Mouse (Mus musculus) left cerebral cortex, adult 11 months (tissue): Measurements from ENCODE around the gene Gm21987.

Source experiments
- DNase-seq: peaks from one replicate; pipeline ENCODE4 v3.0.0; 2022; ENCODE audit warnings: low spot score

The Gm21987 gene

DNA sequence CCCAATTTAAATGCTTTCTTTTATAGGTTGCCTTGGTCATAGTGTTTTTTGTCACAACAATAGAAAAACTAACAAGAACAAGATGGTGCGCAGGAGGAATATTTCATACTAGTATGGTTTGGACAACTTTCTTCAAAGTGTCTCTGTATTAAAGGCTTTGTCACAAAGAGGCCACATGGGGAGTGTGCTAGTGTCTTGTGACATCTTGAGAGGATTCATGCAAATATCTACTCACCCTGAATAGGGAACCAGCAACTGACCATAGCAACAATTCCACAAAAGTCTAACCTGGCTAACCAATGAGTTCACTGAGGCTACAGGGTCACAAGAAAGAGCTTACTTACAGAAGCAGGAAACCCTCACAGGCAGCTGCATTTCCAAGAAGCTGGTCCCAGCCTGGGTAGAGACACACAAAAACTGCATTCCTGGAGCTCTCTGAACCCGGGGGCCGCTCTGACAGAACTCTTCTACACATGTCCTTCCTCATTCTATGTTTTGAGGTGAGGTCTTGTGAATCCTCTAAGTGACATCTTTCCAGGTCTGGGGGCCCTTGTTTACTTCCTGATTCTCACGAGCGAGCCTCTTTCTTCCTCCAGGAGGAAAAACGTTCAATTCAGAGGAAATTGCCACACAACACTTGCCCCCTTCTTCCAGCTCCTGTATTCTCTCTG, 48.4 kb downstream of the Gm21987 start:
- no peak for DNase-seq

DNA sequence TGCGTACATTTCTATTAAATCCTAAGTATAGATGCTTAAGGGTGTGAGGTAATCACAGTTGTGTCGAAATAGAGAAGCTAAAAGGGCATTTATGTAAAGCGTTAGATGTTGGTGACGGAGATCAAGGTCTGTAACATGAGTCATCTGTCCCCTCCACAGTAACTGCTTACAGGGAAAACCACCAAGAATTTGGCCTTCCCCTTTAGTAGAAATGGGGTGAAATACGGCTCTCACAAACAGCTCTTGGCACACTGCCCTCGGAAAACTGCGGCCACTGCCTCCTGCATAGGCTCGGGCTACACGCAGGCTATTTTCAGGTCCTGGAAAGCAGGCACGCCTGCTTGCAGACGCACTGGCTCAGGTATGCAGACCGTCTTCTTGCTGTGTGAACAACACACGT, 49.3 kb downstream of the Gm21987 start:
- DNase-seq = no peak

DNA sequence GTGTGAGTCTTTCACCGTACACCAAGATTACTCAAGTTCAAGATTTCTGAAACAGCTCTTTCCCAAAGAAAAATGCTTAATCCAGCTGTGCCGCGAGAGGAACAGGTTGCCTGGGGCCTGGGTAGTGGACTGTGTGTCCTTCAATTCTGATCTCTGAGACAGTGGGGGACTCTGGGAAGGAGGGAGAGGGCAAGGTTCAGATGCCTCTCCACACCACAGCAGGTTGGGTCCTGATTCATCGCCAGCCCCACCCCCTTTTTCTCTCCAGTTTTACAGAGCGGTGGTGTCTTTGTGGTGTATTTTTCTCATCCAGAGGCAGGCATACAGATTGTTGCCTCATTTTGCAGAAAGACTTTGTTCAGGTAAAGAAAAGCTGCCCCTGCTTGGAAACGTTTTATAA, 51.4 kb downstream of the Gm21987 start:
- no peak for DNase-seq

GRCm38 (mm10) chr16:38399076-38399475, 52.2 kb downstream of the Gm21987 start:
- no peak for DNase-seq

DNA sequence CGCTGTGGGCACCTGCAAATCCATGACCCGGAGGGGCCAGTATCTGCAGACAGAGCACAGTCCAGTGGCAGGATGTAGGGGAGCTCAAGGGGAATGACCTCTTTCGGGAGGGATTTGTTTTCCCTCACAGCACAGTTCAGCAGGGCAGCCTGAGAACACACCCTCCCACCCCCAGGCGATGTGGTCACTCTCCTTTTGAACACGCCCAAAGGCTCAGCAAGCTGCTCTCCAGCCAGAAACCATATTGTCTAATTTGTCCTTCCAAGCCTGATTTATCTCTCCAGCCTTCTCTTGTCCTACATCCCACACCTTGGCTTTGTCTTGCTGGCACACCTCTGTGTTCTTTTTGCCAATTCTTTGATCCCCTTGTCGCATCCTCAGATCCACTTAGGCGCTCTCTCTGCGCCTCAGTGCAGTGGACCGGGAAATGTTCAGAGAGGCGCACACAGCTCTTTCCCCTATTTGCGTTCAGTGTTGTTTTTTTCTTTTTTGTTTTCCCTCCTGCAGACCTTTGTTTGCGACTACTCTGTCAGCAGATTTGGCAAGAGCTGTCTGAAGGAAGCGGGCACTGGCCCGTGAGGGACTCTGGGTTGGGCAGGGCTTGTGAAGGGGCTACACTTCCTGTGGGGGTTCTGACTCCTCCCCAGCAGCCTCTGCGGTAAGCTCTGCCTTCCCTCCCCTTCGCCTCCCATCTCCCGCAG, 52.8 kb downstream of the Gm21987 start:
- DNase-seq = no peak

- no peak for DNase-seq
These were observed 53.6 kb downstream of the Gm21987 start for GRCm38 (mm10) chr16:38400311-38400960.

- no peak for DNase-seq
These were observed 54.6 kb downstream of the Gm21987 start for GRCm38 (mm10) chr16:38401468-38401867.

DNA sequence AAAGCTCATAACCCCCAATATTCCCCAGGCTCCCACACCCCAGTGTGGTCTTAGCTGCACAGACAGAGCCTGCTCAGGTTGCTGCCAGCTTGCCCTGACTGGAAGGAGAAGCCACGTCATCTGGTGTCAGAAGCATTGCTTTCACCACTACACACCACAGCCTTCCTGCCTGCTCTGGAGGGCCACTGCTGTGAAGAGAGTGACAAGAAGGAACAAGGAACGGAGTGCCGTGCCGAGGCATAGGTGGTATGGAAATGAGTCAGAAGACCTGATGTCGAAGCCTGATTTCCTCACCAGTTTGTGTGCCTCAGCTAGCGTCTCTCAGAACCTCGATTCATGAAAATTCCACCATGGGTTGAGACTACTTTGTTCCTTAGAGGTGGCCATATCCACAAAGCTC, 56.8 kb downstream of the Gm21987 start:
- no peak for DNase-seq

- no peak for DNase-seq
These were observed 59.5 kb downstream of the Gm21987 start for GRCm38 (mm10) chr16:38406293-38406692.

DNA sequence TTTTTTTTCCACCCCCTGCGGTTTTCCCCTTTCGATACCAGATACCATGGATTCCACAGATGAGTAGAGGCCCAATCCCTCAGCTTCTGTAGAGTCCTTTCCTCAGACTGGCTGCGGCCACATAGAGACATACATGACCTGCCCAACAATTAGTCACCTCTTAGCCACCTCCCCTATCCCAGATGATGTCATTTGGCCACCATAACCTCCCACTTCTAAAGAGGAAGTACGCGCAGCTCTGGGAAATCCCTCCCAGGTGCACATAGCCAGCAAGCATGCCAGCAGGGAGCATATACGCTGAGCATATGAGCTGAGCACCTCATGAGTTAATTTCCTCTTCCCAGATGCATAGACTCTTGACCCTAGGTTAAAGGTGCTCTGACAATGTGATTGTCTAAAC, 59.9 kb downstream of the Gm21987 start:
- no peak for DNase-seq

- no peak for DNase-seq
These were observed 60.7 kb downstream of the Gm21987 start for GRCm38 (mm10) chr16:38407584-38407983.

- DNase-seq = no peak
These were observed 61.6 kb downstream of the Gm21987 start for GRCm38 (mm10) chr16:38408416-38408815.
